Mouse (Mus musculus) small intestine, adult 2 months (tissue): ENCODE results near the gene Prkcg.

Experiments used
- CTCF ChIP-seq: fragments of 200-500 bp; IDR thresholded peaks from 2 replicates; pipeline ENCODE4 v1.5.1; 2012; ENCODE audit warnings: low read depth, mild to moderate bottlenecking, control low read depth, inconsistent platforms, low read length, moderate library complexity, mixed read lengths; ENCODE audit not compliant: insufficient replicate concordance, insufficient read length; ENCODE audit errors: extremely low read depth
- POLR2A ChIP-seq: fragments of 200-500 bp; IDR thresholded peaks from 2 replicates; pipeline ENCODE4 v1.6.1; 2012; ENCODE audit warnings: low read depth, mild to moderate bottlenecking, control low read depth, inconsistent platforms, low read length, moderate library complexity

GRCm38 (mm10) chr7:3291764-3292163 lies 2.8 kb downstream of the Prkcg start:
- no peak for TF ChIP-seq CTCF
- TF ChIP-seq POLR2A, result no peak
